8 mouse cellular contexts compared by ENCODE assay signal in the genomic region with DNA sequence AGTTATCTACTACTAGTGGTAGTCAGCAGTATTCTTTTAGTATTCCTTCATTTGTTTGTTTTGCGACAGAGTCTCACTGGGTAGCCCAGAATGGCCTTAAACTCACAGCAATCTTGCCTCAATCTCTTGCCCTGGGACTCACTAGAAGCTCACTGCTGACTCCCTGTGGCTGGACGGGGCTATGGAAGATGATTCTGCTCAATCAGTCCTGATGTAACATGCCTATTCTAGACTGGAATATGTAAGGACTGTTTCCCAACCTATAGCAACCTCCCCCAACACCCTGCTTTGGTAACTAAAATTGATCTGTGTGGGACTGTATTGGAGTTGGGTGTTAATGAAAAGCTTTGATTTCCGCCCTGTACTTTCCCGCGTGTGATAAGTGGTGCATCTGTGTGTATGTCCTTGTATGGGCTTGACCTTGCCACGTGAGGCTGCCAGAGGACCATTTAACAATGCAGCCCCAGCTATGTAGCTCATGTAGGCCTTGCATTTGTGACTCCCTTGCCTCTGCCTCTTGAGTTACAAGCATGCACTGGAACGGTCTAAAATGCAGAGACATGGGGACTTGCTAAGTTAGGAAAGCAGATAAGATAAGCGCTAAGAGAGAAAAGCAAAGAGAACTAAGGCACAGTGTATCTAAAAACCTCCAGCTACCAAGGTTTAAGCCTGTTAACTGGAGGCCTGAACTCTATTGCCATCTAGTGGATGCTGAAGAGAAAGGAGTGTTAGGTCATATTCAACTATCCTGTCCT. TPM values are rescaled to one million over a fixed set of nuclear protein-coding genes. Genes with fewer than 3 reads are reported as not detected.
DNase-seq lines count a peak whose midpoint lies in the region; ATAC-seq lines count a peak whose summit lies in the region.

No protein-coding gene starts in this region.

- ATAC-seq in cerebellum, adult (ENCODE audit: insufficient number of reproducible peaks, low FRiP score, low TSS enrichment) = peak; percentile 77
- peak; percentile 87 for ATAC-seq in heart, embryonic 16.5 days (replicated peaks; ENCODE audit: extremely low read depth, insufficient read depth, low FRiP score)

- H3K4me1 ChIP-seq in heart, embryonic 16.5 days (ENCODE audit: control insufficient read depth, insufficient read depth, low read length) = 0 out of 2 replicates have a peak, but pooled peaks cover 2% of the 10 kb centered on the region

- no peak overlapping the region for H3K9ac ChIP-seq in heart, embryonic 16.5 days (ENCODE audit: low read length)

- peak overlapping the region; percentile 0; the same call in 1 of the 2 replicates for H3K4me2 ChIP-seq in heart, embryonic 16.5 days (ENCODE audit: low read depth, low read length)

- H3K27me3 ChIP-seq in heart, embryonic 16.5 days (ENCODE audit: control insufficient read depth, insufficient read depth, low read length) = no peaks in the 10 kb centered on the region

- H3K4me3 ChIP-seq in heart, embryonic 16.5 days (ENCODE audit: low read length) = no peak overlapping the region

- DNase-seq in cerebellum, adult 11 months = no peak
- DNase-seq in MEL-GATA-1-ER (ENCODE audit: extremely low read depth, low read depth) = peak; percentile 71
- peak; percentile 20 to 25 for DNase-seq in cerebellum, postnatal 36 days
- DNase-seq in layer of hippocampus, adult 11-12 months (ENCODE audit: low spot score) = peak; percentile 56
- peak; percentile 57 for DNase-seq in lung, postnatal 14 days
- DNase-seq in retina, postnatal 1 day = peak; percentile 86

- H3K36me3 ChIP-seq in heart, embryonic 16.5 days (ENCODE audit: control insufficient read depth, insufficient read depth) = peaks cover 5% of the 10 kb centered on the region

- H3K27ac ChIP-seq in heart, embryonic 16.5 days (ENCODE audit: low read length) = peak overlapping the region; percentile 82

- H3K9me3 ChIP-seq in heart, embryonic 16.5 days (replicated peaks; ENCODE audit: control insufficient read depth, low read length) = no peaks in the 10 kb centered on the region

- WGBS in heart, embryonic 16.5 days = 14% methylated on average over 8 of the region's 8 CpGs

RNA-seq across cellular contexts. Expression of a gene that starts 0.7 kb away (rescaled TPM):
- polyA plus RNA-seq in heart, embryonic 16.5 days (2015; fragmentation: Nextera tagmentation; extraction: Ambion mirVana) = 0.29 TPM in 1 of 2 replicates, not detected in the other

RNA-seq across cellular contexts. Expression of a gene that starts 6.4 kb away (rescaled TPM):
- polyA plus RNA-seq in heart, embryonic 16.5 days (2015; fragmentation: Nextera tagmentation; extraction: Ambion mirVana) = 23.4 and 25.4 TPM in 2 replicates

RNA-seq across cellular contexts. Expression of a gene that starts 40.2 kb away (rescaled TPM):
- not detected in 2 replicates for polyA plus RNA-seq in heart, embryonic 16.5 days (2015; fragmentation: Nextera tagmentation; extraction: Ambion mirVana)
